Mouse (Mus musculus): Measurements from ENCODE around the gene Rpl21. TPM values are rescaled to one million over a fixed set of nuclear protein-coding genes. Genes with fewer than 3 reads are reported as not detected.

The Rpl21 gene
- polyA plus RNA-seq, 1 experiment from 2014 or later: 358 TPM

DNA sequence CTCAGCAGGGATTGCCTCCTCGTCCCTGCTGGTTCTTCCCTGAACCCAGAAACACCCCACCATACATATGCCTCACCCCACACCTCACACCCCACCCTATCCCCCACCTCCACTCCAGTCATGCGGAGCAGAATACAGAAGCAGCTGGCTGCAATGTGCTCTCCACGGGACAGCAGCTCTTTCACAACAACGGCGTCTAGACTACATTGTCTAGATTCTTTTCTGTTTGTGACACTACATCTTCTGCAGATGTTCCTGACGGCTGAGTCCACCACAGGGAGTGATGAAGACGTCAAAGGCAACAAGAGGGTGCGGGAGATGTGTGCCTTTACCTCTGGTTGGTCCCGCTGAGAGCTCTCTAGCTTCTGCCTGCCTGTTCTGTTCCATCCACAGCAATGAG is 34.7 kb upstream of the Rpl21 start:
- peaks cover 9% of the 10 kb centered on the region for H3K4me1 ChIP-seq
- ATAC-seq (replicated peaks): no peak
- no peak overlapping the region for H3K4me2 ChIP-seq (replicated peaks)
- H3K4me3 ChIP-seq: no peak overlapping the region
- H3K27me3 ChIP-seq: no peaks in the 10 kb centered on the region
- no peaks in the 10 kb centered on the region for H3K36me3 ChIP-seq
- 60% methylated on average over 9 of the region's 9 CpGs for WGBS
- no peaks in the 10 kb centered on the region for H3K9me3 ChIP-seq
- H3K9ac ChIP-seq (replicated peaks): no peak overlapping the region
- no peak overlapping the region for H3K27ac ChIP-seq (replicated peaks)

- H3K4me2 ChIP-seq (replicated peaks): no peak overlapping the region
- WGBS: 76% methylated on average over 8 of the region's 8 CpGs
- ATAC-seq (replicated peaks): no peak
- H3K27ac ChIP-seq (replicated peaks): no peak overlapping the region
- H3K4me1 ChIP-seq: no peaks in the 10 kb centered on the region
- no peaks in the 10 kb centered on the region for H3K9me3 ChIP-seq
- H3K36me3 ChIP-seq: no peaks in the 10 kb centered on the region
- no peak overlapping the region for H3K9ac ChIP-seq (replicated peaks)
- H3K27me3 ChIP-seq: no peaks in the 10 kb centered on the region
- no peak overlapping the region for H3K4me3 ChIP-seq
Measured at GRCm38 (mm10) chr5:146806004-146806430, 26.7 kb upstream of the Rpl21 start.

DNA sequence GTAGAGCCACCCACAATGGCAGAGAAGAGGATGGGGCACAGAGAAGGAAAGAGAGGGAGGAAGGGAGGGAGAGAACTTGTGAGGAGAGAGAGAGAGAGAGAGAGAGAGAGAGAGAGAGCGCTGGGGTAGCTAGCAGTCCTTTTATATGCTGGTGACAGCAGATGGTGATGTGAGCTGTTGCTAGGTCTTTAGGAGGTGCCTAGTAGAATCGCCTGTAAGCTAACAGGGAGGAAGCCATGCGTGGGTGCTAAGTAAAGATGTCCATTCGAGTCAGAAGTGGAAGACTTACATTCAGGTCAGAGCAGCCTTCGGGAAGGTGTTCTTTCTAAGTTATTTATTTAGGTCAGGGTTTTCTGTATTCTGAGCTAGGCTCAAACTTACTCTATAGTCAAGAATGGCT is 22.7 kb upstream of the Rpl21 start:
- no peaks in the 10 kb centered on the region for H3K36me3 ChIP-seq
- 72% methylated on average over 5 of the region's 5 CpGs for WGBS
- no peak for ATAC-seq (replicated peaks)
- no peak overlapping the region for H3K4me3 ChIP-seq
- no peak overlapping the region for H3K4me2 ChIP-seq (replicated peaks)
- no peaks in the 10 kb centered on the region for H3K4me1 ChIP-seq
- H3K27me3 ChIP-seq: no peaks in the 10 kb centered on the region
- no peak overlapping the region for H3K9ac ChIP-seq (replicated peaks)
- H3K9me3 ChIP-seq: no peaks in the 10 kb centered on the region
- H3K27ac ChIP-seq (replicated peaks): no peak overlapping the region

DNA sequence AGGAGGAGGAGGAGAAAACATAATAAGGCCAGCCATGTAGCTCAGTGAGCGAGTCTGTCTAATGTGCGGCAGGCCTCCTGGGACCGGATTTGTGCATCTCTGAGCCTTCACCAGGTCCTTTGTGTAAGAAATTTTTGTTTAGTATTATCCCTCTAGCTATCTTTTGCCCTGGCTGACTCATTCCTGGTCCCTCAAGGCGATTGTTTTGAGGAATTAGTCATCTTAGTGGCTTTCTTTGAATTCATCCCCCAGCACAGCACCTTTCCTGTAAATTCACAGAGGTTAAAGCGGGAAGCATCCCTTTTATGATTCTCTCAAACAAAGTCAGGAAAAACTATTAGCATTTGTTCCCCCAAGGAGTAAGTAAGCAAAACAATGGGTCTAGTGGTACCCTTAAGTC is 19.8 kb upstream of the Rpl21 start:
- no peaks in the 10 kb centered on the region for H3K9me3 ChIP-seq
- no peak for ATAC-seq (replicated peaks)
- 90% methylated on average over 5 of the region's 5 CpGs for WGBS

GRCm38 (mm10) chr5:146813421-146813820 is 19.3 kb upstream of the Rpl21 start:
- no peak for ATAC-seq (replicated peaks)
- Histone ChIP-seq H3K4me2 (replicated peaks) (no peak overlapping the region), H3K9me3 (no peaks in the 10 kb centered on the region), H3K27ac (replicated peaks) (no peak overlapping the region), H3K36me3 (no peaks in the 10 kb centered on the region), H3K4me1 (no peaks in the 10 kb centered on the region), H3K4me3 (no peak overlapping the region), H3K9ac (replicated peaks) (no peak overlapping the region), H3K27me3 (no peaks in the 10 kb centered on the region)
- 90% methylated on average over 4 of the region's 4 CpGs for WGBS

More for the DNA sequence above, 19.8 kb upstream of the Rpl21 start:
- Histone ChIP-seq H3K4me1 (no peaks in the 10 kb centered on the region), H3K4me2 (replicated peaks) (no peak overlapping the region), H3K27me3 (no peaks in the 10 kb centered on the region), H3K4me3 (no peak overlapping the region), H3K9ac (replicated peaks) (no peak overlapping the region), H3K36me3 (no peaks in the 10 kb centered on the region), H3K27ac (replicated peaks) (no peak overlapping the region)

- ATAC-seq (replicated peaks): no peak
- Histone ChIP-seq H3K9ac (replicated peaks) (no peak overlapping the region), H3K36me3 (no peaks in the 10 kb centered on the region), H3K9me3 (no peaks in the 10 kb centered on the region), H3K4me1 (no peaks in the 10 kb centered on the region), H3K4me2 (replicated peaks) (no peak overlapping the region), H3K4me3 (no peak overlapping the region), H3K27ac (replicated peaks) (no peak overlapping the region), H3K27me3 (no peaks in the 10 kb centered on the region)
- 70% methylated on average over 4 of the region's 4 CpGs for WGBS
Measured at GRCm38 (mm10) chr5:146815394-146815793, 17.3 kb upstream of the Rpl21 start.

DNA sequence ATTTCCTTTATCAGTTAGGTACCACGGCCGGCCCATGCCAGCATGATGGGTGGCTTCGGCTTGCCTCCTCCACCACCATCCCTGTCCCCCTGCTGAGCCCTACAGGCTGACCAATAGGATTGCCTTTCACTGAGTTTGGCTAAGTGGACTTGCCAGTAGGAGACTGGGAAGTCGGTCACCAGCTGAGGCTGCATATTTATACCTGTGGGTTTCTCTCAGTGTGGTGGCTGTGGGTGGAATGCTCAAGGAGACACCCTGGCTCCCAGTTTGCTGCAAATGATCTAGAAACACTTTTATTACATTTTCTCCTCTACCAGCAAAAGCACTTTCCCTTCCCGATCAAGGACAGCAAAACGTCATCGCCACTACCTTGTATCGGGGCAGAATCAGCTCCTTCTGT is 15.1 kb upstream of the Rpl21 start:
- Histone ChIP-seq H3K27me3 (no peaks in the 10 kb centered on the region), H3K4me2 (replicated peaks) (no peak overlapping the region), H3K4me1 (no peaks in the 10 kb centered on the region), H3K4me3 (no peak overlapping the region), H3K9me3 (no peaks in the 10 kb centered on the region), H3K27ac (replicated peaks) (no peak overlapping the region), H3K9ac (replicated peaks) (no peak overlapping the region), H3K36me3 (no peaks in the 10 kb centered on the region)
- no peak for ATAC-seq (replicated peaks)
- 86% methylated on average over 8 of the region's 8 CpGs for WGBS

DNA sequence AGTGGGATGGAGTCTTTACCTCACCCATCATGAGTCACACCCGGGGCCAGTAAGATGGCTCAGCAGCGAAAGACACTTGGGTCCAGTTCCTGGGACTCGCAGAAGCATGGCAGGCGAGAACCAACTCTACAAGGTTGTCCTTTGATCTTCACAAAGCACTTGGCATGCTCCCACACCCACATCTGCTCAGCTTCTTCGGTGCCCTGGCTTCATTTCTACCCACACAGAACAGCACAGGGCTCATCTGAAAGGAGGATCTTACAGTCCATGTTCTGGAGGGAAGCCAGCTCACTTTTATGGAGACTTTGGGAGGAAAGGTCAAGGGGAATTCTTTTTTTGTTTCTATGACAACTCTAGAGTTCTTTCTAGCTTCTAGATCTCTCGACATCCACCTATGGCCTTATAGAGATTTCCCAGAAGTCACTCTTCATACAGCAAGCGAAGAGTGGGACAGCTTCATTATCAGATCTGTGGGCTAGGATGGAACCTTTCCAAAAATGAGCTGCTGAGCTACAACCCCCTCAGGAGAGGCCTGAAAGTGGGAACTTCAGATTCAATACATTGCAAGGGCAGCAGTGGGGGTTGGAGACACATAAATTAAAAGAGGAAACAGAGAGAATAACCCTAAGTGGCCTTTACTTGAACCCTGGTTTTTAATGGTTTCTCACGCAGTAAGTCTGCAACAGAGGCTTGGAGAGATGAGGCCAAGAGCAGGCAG is 13.6 kb upstream of the Rpl21 start:
- WGBS: 71% methylated on average over 8 of the region's 8 CpGs
- Histone ChIP-seq H3K9ac (replicated peaks) (no peak overlapping the region), H3K27ac (replicated peaks) (no peak overlapping the region), H3K9me3 (no peaks in the 10 kb centered on the region), H3K36me3 (no peaks in the 10 kb centered on the region), H3K4me3 (no peak overlapping the region), H3K27me3 (no peaks in the 10 kb centered on the region), H3K4me2 (replicated peaks) (no peak overlapping the region), H3K4me1 (no peaks in the 10 kb centered on the region)
- ATAC-seq (replicated peaks): no peak

DNA sequence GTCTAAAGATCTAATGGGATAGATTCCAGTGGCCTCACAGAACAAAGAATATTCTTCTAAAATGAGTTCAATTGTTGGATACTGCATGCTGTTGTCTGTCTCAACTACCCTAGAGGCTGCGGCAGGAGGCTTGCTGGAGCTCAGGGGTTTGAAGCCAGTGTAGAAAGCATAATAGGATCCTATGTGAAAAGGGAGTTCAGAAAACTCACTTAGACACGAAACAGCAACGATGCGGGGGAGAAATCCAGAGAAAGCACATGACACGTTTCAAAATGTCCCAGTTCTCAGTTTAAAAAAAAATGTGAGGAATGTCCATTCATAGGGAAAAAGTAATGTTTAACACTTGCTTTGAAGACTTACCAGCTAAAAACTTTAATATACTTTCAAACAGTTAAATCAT is 9.7 kb upstream of the Rpl21 start:
- no peak overlapping the region for H3K9ac ChIP-seq (replicated peaks)
- 80% methylated on average over 5 of the region's 5 CpGs for whole genome bisulfite sequencing

DNA sequence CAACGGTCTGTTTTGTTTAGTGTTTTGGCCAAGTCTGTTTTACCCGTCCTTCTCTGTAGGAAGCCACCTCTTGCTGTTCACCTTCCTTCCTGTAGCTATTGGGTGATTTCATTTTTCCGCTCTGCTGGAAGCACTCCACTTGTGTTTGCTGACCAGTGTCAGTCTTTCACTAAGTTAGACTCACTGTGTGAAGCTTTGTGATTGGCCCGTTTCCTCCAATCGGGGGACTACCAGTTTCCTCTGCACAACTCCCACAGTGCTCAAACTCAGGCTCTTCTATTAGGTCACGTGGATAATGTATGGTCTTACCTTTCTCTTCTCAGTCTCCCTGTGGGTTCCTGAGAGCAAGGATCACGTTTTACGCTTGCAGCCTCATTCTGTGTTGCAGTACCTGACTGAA is 3.2 kb upstream of the Rpl21 start:
- ATAC-seq (replicated peaks): no peak
- WGBS: 56% methylated on average over 8 of the region's 8 CpGs
- Histone ChIP-seq H3K4me2 (replicated peaks) (no peak overlapping the region), H3K27me3 (no peaks in the 10 kb centered on the region), H3K4me1 (peaks cover 19% of the 10 kb centered on the region), H3K27ac (replicated peaks) (no peak overlapping the region), H3K36me3 (peaks cover 4% of the 10 kb centered on the region), H3K4me3 (no peak overlapping the region), H3K9me3 (no peaks in the 10 kb centered on the region), H3K9ac (replicated peaks) (no peak overlapping the region)

More for the DNA sequence above, 9.7 kb upstream of the Rpl21 start:
- no peak for ATAC-seq (replicated peaks)
- no peak overlapping the region for H3K4me2 ChIP-seq (replicated peaks)
- no peak overlapping the region for H3K4me3 ChIP-seq
- H3K27ac ChIP-seq (replicated peaks): no peak overlapping the region
- H3K4me1 ChIP-seq: 0 out of 2 replicates have a peak, but pooled peaks cover 3% of the 10 kb centered on the region
- no peaks in the 10 kb centered on the region for H3K9me3 ChIP-seq
- H3K27me3 ChIP-seq: no peaks in the 10 kb centered on the region
- no peaks in the 10 kb centered on the region for H3K36me3 ChIP-seq

- H3K4me2 ChIP-seq (replicated peaks): peak overlapping the region; percentile 56
- WGBS: 49% methylated on average over 7 of the region's 7 CpGs
- H3K4me3 ChIP-seq: peak overlapping the region; percentile 84
- no peaks in the 10 kb centered on the region for H3K9me3 ChIP-seq
- peak overlapping the region; percentile 88 for H3K27ac ChIP-seq (replicated peaks)
- H3K9ac ChIP-seq (replicated peaks): peak overlapping the region; percentile 95
- peaks cover 31% of the 10 kb centered on the region for H3K36me3 ChIP-seq
- peaks cover 20% of the 10 kb centered on the region for H3K4me1 ChIP-seq
- no peak for ATAC-seq (replicated peaks)
- H3K27me3 ChIP-seq: no peaks in the 10 kb centered on the region
Measured at GRCm38 (mm10) chr5:146832435-146832768, 288 bp upstream of the Rpl21 start.

DNA sequence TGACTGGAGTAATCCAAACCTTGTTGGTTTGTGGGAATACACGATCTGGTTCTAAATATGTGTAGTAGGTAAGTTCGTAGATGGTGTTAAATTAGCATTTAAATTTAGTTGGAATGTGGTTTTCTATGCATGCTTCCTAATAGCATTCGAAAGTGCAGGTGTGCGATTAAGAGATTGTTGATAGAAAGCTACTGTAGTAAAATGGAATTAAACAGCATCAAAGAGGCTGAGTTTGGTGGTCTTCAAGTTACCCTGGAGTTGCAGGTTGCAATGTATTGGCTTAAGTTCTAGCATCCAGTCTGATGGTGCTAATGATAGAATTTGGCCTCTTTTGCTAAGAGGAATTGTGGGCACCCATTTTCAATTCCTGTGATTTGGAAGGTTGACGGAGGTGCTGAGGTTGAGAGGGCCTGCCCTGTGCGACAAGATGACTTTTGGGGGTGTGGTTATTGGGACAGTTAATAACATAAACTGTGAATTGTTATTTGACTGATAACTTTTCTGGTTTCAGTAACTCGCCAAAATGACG is 1.0 kb downstream of the Rpl21 start:
- H3K4me1 ChIP-seq: peaks cover 20% of the 10 kb centered on the region
- H3K4me3 ChIP-seq: peak overlapping the region; percentile 84
- no peak for ATAC-seq (replicated peaks)
- peak overlapping the region; percentile 56 for H3K4me2 ChIP-seq (replicated peaks)
- peaks cover 43% of the 10 kb centered on the region for H3K36me3 ChIP-seq
- no peaks in the 10 kb centered on the region for H3K27me3 ChIP-seq
- H3K27ac ChIP-seq (replicated peaks): peak overlapping the region; percentile 88; the same call in 1 of the 2 replicates
- 20% methylated on average over 8 of the region's 8 CpGs for WGBS
- no peaks in the 10 kb centered on the region for H3K9me3 ChIP-seq
- peak overlapping the region; percentile 95 for H3K9ac ChIP-seq (replicated peaks)

DNA sequence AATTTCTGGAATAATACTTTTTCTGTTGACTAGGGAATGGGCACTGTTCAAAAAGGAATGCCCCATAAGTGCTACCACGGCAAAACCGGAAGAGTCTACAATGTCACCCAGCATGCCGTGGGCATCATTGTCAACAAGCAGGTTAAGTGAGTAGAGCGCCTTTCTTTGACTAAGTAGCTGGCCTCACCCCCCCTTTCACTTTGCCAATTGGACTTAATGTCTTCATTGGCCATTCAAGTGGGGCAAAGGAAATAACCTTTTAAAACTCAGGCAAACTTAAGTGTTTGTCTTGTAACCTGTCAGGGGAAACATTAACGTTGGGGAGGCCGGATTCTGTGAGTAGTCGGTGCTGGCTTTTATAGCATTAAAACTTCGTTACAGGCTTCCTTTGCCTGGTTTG is 2.3 kb downstream of the Rpl21 start:
- no peak for ATAC-seq (replicated peaks)
- H3K4me3 ChIP-seq: no peak overlapping the region
- H3K9ac ChIP-seq (replicated peaks): no peak overlapping the region
- H3K36me3 ChIP-seq: peaks cover 45% of the 10 kb centered on the region
- WGBS: 86% methylated on average over 8 of the region's 8 CpGs
- H3K9me3 ChIP-seq: no peaks in the 10 kb centered on the region
- H3K4me1 ChIP-seq: peaks cover 20% of the 10 kb centered on the region
- H3K27me3 ChIP-seq: no peaks in the 10 kb centered on the region
- H3K4me2 ChIP-seq (replicated peaks): no peak overlapping the region
- no peak overlapping the region for H3K27ac ChIP-seq (replicated peaks)

Data from forebrain, embryonic 15.5 days (tissue).